Mouse (Mus musculus) lung, embryonic 14.5 days (tissue): ENCODE results near the gene Gm12394. TPM values are rescaled to one million over a fixed set of nuclear protein-coding genes. Genes with fewer than 3 reads are reported as not detected.

Experiments used
- ATAC-seq: fragments of 200-750 bp; cut with Nextera tagmentation; 2 replicates; pipeline ENCODE4 v1.8.0; 2017; ENCODE audit warnings: mild to moderate bottlenecking, moderate TSS enrichment, moderate library complexity; ENCODE audit not compliant: insufficient read depth
- DNase-seq: peaks from one replicate; pipeline ENCODE4 v3.0.0-alpha.2; 2015
- H3K27ac ChIP-seq: fragments of 300-500 bp; sonication (generic); 2 replicates; pipeline ENCODE4 v1.5.1; 2014; ENCODE audit warnings: low read depth, mild to moderate bottlenecking, moderate library complexity
- H3K27me3 ChIP-seq: fragments of 300-500 bp; sonication (generic); 2 replicates; pipeline ENCODE4 v1.6.1; 2014; ENCODE audit warnings: low read length, control low read depth; ENCODE audit not compliant: insufficient read depth
- H3K36me3 ChIP-seq: fragments of 300-500 bp; sonication (generic); 2 replicates; pipeline ENCODE4 v1.6.1; 2014; ENCODE audit warnings: control low read depth; ENCODE audit not compliant: insufficient read depth
- H3K4me1 ChIP-seq: fragments of 300-500 bp; sonication (generic); 2 replicates; pipeline ENCODE4 v1.6.1; 2014; ENCODE audit warnings: antibody characterized with exemption, control low read depth; ENCODE audit not compliant: insufficient read depth
- H3K4me2 ChIP-seq: fragments of 300-500 bp; sonication (generic); 2 replicates; pipeline ENCODE4 v1.6.1; 2014; ENCODE audit warnings: mild to moderate bottlenecking
- H3K4me3 ChIP-seq: fragments of 300-500 bp; sonication (generic); 2 replicates; pipeline ENCODE4 v1.5.1; 2014; ENCODE audit warnings: low read depth, low read length
- H3K9ac ChIP-seq: fragments of 300-500 bp; sonication (generic); 2 replicates; pipeline ENCODE4 v1.6.1; 2014
- H3K9me3 ChIP-seq: fragments of 300-500 bp; sonication (generic); 2 replicates; pipeline ENCODE4 v1.6.1; 2016; ENCODE audit warnings: low read depth, low read length, control low read depth
- CTCF ChIP-seq: IDR thresholded peaks from 2 replicates; pipeline ENCODE4 v1.5.1; 2016; ENCODE audit warnings: antibody characterized with exemption, low read depth
- WGBS: fragments of 180-500 bp; shearing (Covaris S2); extraction: QIAGEN DNeasy Blood & Tissue Kit; methylation state at CpG from one replicate; pipeline ENCODE4 v1.1.7; 2014; 5-methylcytosine and 5-hydroxymethylcytosine counted together
- polyA plus RNA-seq: library from polyadenylated mRNA; unstranded; fragments of >200 nt; fragmentation: Nextera tagmentation; extraction: Ambion mirVana; gene quantifications from 2 replicates; pipeline ENCODE4 v1.2.1, GENCODE M21; 2014

The Gm12394 gene
- polyA plus RNA-seq, 1 experiment from 2014 or later: 0.38 TPM

DNA sequence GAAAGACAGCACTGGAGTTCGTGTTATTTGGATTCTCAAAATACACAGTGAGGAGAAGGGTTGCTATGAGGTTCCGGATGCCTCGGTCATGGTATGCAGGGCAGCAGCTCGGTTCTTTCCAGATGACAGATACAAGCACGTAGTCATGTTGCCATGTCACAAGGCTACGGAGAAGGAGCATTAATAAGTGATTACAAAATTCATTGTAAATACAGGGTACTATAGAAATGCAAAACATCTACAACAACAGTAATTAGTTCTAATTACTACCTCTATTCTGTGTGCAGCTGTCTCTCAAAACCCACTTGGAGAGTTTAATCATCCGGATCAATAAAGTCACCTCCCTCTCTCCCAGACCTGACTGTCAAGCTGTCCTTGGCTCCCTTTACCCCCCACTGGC lies 38.5 kb upstream of the Gm12394 start:
- Histone ChIP-seq H3K4me2 (no peak overlapping the region), H3K4me1 (no peaks in the 10 kb centered on the region), H3K27me3 (no peaks in the 10 kb centered on the region), H3K36me3 (no peaks in the 10 kb centered on the region), H3K9me3 (no peaks in the 10 kb centered on the region), H3K27ac (no peak overlapping the region), H3K9ac (no peak overlapping the region), H3K4me3 (no peak overlapping the region)
- no peak for DNase-seq
- no peak for TF ChIP-seq CTCF
- 77% methylated on average over 7 of the region's 7 CpGs for WGBS
- no peak for ATAC-seq

DNA sequence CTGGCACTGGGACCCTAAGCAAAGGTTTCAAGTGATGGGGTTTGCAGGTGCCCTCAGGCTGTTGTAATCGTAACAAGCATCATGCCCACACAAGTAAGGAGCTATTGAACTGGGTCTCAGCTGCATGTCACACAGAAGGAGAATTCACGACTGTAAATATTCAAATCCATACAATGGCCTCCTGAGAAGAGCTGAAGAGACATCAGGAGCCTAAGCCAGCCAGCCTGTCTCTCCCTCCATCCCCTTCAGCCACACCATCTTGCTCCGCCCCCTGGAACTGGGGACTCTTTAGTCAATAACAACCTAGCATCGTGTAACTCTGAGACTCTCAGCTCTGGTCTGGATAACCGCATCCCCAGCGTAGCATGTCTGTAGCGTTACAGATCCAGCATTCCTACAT lies 34.6 kb upstream of the Gm12394 start:
- H3K4me1 ChIP-seq: no peaks in the 10 kb centered on the region
- H3K36me3 ChIP-seq: no peaks in the 10 kb centered on the region
- no peak overlapping the region for H3K4me3 ChIP-seq
- no peak for DNase-seq
- H3K4me2 ChIP-seq: no peak overlapping the region
- no peak overlapping the region for H3K9ac ChIP-seq
- WGBS: 67% methylated on average over 7 of the region's 7 CpGs
- no peak for TF ChIP-seq CTCF
- H3K27ac ChIP-seq: no peak overlapping the region
- no peaks in the 10 kb centered on the region for H3K27me3 ChIP-seq
- ATAC-seq: no peak
- H3K9me3 ChIP-seq: no peaks in the 10 kb centered on the region

DNA sequence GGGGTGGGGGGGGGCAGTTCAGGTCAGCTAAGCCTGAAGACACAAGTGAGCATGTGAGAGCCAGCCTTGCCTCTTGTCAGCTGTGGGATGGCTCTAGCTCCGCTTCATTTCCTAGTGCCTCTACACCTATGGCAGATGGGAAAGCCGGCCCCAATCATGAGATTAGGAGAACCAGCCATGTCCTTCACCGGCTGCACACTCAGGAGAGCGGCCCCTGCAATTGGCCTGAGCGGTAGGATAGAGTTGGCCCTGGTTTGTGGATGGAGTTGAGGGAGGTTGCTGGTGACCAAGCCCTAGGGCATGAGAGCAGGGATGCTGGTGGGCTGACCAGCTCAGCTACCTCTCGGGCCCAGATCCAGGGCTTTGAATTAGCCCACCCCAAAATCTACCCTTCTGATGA lies 32.2 kb upstream of the Gm12394 start:
- no peaks in the 10 kb centered on the region for H3K27me3 ChIP-seq
- WGBS: 89% methylated on average over 6 of the region's 6 CpGs
- DNase-seq (no peak), ATAC-seq (no peak)
- H3K36me3 ChIP-seq: no peaks in the 10 kb centered on the region
- TF ChIP-seq CTCF: no peak
- no peak overlapping the region for H3K27ac ChIP-seq
- H3K4me2 ChIP-seq: no peak overlapping the region
- no peaks in the 10 kb centered on the region for H3K4me1 ChIP-seq
- no peak overlapping the region for H3K9ac ChIP-seq
- H3K9me3 ChIP-seq: no peaks in the 10 kb centered on the region
- H3K4me3 ChIP-seq: no peak overlapping the region

DNA sequence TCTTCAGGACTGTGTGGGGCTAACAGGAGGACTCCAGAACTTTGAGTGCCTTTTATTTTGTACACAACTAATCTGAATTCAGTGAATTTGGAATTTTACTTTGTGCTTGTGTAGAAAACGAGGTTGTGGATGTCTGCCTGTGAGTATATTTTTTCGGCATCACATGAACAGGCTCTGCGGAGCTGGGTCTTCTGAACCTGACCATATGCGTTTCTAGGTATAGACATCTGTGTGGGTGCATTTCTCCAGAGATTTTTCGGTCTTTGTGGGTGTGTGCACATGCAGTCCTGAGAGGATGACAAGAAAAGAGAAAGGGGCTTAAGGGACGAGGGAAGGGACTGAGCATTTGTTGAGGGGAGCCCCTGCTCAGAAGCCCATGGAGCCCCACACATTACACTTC lies 30.4 kb upstream of the Gm12394 start:
- H3K9me3 ChIP-seq: no peaks in the 10 kb centered on the region
- H3K9ac ChIP-seq: no peak overlapping the region
- no peak for TF ChIP-seq CTCF
- H3K4me1 ChIP-seq: no peaks in the 10 kb centered on the region
- no peak overlapping the region for H3K4me2 ChIP-seq
- no peak overlapping the region for H3K4me3 ChIP-seq
- H3K27ac ChIP-seq: no peak overlapping the region
- WGBS: 83% methylated on average over 6 of the region's 6 CpGs
- ATAC-seq (no peak), DNase-seq (no peak)
- no peaks in the 10 kb centered on the region for H3K27me3 ChIP-seq
- no peaks in the 10 kb centered on the region for H3K36me3 ChIP-seq

DNA sequence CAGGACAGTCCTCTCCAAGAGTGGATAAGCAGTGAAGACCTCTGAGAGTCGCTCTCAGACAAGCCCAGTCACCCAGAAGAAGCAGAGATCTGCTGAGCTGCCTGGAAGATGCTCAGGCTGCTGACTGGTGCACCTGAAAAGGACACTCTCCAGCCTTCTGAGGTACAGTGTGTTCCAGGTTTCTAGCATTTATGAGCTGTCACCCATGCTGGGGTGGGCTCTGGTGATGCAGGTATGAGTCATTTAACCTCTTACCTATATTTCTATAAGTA lies 24.0 kb upstream of the Gm12394 start:
- ATAC-seq (no peak), DNase-seq (no peak)
- Histone ChIP-seq H3K4me3 (no peak overlapping the region; the same call in 1 of the 2 replicates), H3K9me3 (no peaks in the 10 kb centered on the region), H3K4me1 (no peaks in the 10 kb centered on the region), H3K27ac (no peak overlapping the region), H3K27me3 (no peaks in the 10 kb centered on the region), H3K4me2 (no peak overlapping the region), H3K36me3 (no peaks in the 10 kb centered on the region), H3K9ac (no peak overlapping the region)
- no peak for TF ChIP-seq CTCF
- WGBS: 44% methylated on average over 1 of the region's 1 CpGs

DNA sequence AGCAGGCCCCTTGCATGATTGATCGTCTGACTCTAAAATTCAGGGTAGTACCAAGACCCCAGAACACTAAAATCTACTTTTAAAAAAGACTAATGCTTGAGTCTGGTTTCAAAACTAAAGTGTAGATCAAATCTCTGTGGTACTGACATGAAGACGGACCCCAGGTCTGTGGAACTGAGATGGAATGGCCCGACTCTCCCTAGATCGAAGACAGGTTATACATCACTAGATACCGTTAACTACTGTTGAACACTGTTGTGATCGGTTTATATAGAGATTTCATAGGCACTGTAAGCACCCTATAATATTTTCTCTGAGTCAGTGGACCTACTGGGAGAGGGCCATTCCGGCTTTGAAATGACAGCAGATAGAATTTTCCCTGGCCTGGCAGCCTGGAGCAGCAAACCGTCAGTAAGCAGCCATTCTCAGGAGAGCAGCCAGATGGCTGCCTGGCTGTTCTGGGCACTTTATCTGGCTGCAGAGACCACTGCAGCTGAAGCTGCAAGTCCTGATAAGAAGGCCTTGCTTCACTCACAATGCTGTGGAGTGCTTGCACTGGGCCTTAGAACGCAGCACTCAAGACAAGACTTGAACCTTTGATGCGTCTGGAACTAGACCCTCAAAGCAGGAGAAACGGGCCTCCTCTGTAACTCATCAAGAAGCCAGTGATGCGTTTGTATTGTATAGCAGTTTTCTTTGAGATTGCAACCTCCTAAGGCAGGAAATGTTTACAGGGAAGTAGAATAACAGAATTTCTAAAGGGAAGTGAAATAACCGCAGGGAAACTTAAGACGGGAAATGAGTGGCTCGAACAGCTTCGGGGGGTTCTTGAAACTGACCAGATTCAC lies 23.5 kb upstream of the Gm12394 start:
- 64% methylated on average over 16 of the region's 16 CpGs for WGBS
- Histone ChIP-seq H3K4me3 (no peak overlapping the region; the same call in 1 of the 2 replicates), H3K27ac (no peak overlapping the region), H3K9ac (no peak overlapping the region), H3K4me2 (no peak overlapping the region), H3K36me3 (no peaks in the 10 kb centered on the region), H3K27me3 (no peaks in the 10 kb centered on the region), H3K9me3 (no peaks in the 10 kb centered on the region), H3K4me1 (no peaks in the 10 kb centered on the region)
- TF ChIP-seq CTCF: no peak
- ATAC-seq (no peak), DNase-seq (no peak)

DNA sequence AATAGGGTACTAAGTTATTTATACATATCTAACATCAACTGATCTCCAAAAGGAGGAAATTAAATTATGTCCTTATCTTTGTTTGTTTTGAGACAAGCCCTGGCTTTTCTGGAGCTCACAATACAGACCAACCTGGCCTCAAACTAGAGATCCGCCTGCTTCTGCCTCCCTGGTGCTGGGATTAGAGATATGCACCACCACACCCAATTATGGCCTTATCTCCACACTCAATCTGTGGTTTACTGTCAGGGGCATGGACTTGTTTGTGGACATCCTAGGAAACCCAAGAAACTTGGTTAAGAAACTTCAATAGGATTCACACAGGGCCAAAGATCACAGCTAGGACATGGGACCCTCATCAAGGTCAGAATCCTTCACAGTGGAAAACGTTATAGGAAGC lies 21.1 kb upstream of the Gm12394 start:
- no peak for ATAC-seq
- no peak overlapping the region for H3K9ac ChIP-seq
- 77% methylated on average over 2 of the region's 2 CpGs for WGBS
- H3K27ac ChIP-seq: no peak overlapping the region
- TF ChIP-seq CTCF: no peak
- no peak overlapping the region for H3K4me3 ChIP-seq
- no peak for DNase-seq
- no peak overlapping the region for H3K4me2 ChIP-seq
- no peaks in the 10 kb centered on the region for H3K4me1 ChIP-seq
- no peaks in the 10 kb centered on the region for H3K36me3 ChIP-seq
- no peaks in the 10 kb centered on the region for H3K9me3 ChIP-seq
- no peaks in the 10 kb centered on the region for H3K27me3 ChIP-seq
